Mouse (Mus musculus) MEL-GATA-1-ER (cell line): ENCODE results near the gene Gjb2.
A peak's percentile ranks its signal among the peaks of the same experiment; 100 is the strongest.

Experiments used
- DNase-seq: peaks from one replicate; pipeline ENCODE4 v3.0.0-alpha.2; 2012; ENCODE audit warnings: low read depth; ENCODE audit errors: extremely low read depth

The Gjb2 gene

DNA sequence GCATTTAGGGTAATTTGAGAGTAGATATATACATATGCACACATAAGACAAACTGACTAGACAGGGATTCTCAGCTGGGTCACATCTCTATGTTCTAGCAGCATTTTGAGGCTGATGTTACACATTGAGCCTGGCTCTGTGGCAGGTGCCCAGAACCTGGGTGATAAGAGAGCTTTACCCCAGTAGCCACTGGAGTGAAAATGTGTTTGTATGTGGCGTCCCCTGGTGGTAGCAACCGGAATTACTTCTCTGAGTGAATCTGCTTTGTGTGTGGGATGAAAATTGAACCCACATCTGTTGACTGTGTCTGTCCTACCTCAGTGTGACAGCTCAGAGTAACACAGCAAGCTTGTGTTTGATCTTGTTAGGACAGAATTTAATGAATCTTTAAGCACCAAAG, 34.6 kb downstream of the Gjb2 start:
- DNase-seq, result peak; percentile 36

DNA sequence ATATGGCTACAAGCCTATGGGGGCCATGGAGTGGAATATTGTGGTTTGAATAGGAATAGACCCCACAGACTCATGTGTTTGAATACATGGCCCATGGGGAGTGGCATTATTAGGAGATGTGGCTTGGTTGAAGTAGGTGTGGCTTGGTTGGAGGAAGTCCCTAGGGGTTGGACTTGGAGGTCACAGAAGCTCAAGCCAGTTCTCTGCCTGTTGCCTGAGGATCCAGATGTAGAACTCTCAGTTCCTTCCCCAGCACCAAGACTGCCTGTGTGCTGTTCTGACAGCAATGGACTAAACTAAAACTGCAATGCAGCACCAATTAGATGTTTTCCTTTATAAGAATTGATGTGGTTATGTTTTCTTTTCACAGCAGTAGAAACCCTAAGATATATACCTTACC, 38.4 kb downstream of the Gjb2 start:
- DNase-seq, result no peak

DNA sequence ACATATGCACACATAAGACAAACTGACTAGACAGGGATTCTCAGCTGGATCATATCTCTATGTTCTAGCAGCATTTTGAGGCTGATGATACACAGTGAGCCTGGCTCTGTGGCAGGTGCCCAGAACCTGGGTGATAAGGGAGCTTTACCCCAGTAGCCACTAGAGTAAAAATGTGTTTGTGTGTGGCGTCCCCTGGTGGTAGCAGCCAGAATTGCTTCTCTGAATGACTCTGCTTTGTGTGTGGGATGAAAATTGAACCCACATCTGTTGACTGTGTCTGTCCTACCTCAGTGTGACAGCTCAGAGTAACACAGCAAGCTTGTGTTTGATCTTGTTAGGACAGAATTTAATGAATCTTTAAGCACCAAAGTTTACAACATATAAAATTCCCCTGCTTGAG, 44.5 kb downstream of the Gjb2 start:
- DNase-seq, result peak; percentile 44

DNA sequence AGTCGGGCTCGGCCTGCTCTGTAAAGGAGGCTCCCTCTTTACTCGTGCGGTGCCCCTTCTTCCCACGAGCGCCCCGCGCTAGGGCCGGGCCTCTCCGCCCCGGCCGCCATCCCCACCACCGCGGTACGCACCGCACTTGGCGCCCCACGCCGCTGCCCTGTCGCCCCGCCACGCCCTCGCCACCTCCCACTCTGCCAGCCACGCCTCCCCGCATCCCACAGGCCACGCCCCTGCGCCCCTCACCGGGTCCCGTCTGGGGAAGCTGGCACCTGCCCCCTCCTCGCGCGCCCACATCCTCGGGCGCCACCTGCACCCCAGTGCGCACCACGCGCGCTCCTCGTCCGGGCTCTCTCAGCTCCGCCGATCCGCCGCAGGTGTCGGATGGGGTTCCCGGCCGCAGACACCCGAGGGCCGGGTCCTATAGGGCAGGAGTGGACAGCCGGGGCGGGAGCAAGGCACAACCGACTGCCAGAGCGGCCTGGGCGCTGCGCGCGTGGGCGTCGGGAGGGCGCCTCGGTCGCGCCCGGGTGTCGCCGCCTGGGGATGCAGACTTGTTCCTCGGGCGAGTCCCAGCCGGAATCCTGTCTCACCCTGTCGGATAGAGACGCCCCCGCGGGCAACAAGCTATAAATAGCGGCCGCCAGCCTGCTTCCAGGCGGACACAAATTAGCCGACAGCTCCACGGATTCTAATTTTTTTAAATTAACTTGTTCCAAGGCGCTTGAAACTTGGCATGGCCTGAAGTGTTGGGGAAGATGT, 46.8 kb downstream of the Gjb2 start, which contains the start of gene Gja3:
Gene Gja3 (minus strand): TSS at position 538 of the 759 bp plus-strand sequence.
- no peak for DNase-seq

DNA sequence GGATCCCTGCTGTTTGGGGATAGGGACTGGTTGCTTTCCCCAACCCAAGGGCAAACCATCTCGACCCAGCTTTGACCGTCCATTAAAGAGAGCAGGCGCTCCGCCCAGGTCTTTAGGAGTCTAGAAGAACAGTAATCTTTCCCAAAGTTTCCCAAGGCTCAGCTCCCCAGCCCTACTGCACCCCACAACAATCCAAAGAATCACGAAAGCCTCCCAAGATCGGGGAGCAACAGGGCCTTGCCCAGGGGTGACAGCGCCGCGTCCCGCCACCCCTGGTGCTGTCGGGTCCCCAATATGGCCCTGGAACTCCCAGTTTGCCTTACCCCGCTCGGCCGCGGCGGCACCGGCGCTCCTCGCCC, 47.3 kb downstream of the Gjb2 start:
- no peak for DNase-seq

DNA sequence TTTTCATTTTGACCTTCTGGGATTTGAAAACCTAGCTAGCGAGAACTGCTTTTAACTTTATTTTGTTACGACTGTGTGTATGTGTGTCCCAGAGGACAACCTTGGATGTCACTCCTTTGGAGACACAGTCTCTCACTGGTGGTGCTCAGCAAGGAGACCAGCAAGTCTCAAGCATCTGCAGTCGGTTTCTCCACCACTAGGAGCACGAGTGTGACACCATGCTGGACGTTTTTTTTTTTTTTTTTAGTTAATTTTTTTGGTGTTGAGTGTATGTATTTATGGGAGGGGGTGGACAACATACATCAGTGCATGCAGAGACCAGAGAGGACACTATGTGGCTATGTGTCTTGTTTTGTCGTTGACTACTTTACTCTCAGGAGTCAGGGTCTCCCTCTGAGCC, 51.8 kb downstream of the Gjb2 start:
- DNase-seq, result no peak
